Mouse (Mus musculus) left cerebral cortex, adult 11 months (tissue): ENCODE measurements around the gene Clstn2.

Source experiments
- DNase-seq: peaks from one replicate; pipeline ENCODE4 v3.0.0; 2022; ENCODE audit warnings: low spot score

The Clstn2 gene

DNA sequence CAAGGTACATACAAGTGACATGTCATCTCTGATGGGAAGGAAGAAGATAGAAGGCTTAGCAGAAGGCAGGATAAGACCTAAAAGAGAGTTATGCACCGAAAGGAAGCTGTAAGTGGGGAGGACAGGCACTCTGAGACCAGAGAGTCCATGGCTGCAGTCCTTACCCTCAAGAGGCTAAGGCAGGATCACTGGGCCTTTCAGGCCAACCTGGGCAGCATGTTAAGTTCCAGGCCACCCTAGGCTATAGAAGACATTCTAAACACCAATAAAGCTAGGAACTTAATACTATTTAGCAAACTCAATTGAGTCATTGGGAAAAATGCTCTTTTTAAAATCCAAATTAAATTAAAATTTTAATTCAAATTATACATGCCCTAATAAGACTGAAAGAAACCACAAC, 258.0 kb downstream of the Clstn2 start:
- no peak for DNase-seq

DNA sequence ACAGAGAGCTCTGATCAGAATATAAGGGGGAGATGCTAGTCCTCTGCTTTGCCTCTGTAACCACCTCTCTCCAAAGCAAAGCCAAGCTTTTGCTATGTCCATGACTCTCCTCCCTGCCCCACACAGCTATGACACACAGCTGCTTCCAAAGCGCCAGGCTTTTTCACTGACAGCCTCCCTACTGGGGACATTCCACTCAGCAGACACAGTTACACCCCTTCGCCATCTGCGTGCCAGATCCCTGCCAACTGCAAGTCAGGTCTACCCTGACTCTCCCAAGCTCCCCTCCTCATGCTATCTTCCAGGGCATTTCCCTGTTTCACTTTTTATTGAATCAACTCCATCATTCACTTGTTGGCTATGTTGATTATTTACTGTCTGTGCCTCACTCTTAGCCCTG, 259.1 kb downstream of the Clstn2 start:
- DNase-seq = no peak

GRCm38 (mm10) chr9:97772431-97772830, 260.6 kb downstream of the Clstn2 start:
- DNase-seq = no peak

DNA sequence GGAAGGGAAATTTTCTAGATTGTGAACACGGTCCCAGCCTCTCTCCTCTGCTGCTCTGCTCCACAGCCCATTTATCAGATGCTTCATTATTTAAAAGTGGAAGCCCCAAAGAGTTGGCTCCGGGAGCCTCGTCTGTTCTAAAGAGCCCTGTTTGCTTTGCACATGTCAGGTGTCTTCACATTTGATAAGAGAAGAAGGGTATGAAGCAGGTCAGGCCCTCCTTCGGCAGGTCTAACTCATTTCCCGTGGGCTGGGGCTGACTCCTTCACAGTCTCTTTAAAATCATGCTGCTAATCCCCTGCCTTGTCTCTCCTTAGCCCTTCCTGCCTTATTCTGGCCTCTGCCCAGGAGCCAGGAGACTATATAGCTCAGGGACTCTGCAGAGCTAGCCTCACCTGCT, 263.6 kb downstream of the Clstn2 start:
- no peak for DNase-seq

GRCm38 (mm10) chr9:97765251-97765767, 267.7 kb downstream of the Clstn2 start:
- DNase-seq = no peak

DNA sequence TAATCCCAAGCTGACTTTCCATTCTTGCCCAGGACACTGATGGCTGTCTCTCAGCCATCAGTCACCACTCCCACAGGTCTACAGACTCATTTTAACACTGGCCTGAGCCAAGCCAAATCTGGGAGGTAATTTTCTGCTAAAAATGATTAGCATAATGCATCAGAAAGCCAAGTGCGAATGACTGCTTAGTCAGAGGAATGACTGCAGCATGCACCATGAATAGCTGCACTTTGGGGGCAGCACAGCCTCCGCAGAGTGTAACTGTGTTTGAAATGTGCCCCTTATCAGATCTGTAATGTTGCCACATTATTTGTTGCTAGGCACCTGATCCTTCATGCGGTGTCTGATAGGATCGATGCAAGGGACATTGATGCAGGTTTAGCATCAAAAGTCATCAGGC, 269.9 kb downstream of the Clstn2 start:
- DNase-seq = no peak

DNA sequence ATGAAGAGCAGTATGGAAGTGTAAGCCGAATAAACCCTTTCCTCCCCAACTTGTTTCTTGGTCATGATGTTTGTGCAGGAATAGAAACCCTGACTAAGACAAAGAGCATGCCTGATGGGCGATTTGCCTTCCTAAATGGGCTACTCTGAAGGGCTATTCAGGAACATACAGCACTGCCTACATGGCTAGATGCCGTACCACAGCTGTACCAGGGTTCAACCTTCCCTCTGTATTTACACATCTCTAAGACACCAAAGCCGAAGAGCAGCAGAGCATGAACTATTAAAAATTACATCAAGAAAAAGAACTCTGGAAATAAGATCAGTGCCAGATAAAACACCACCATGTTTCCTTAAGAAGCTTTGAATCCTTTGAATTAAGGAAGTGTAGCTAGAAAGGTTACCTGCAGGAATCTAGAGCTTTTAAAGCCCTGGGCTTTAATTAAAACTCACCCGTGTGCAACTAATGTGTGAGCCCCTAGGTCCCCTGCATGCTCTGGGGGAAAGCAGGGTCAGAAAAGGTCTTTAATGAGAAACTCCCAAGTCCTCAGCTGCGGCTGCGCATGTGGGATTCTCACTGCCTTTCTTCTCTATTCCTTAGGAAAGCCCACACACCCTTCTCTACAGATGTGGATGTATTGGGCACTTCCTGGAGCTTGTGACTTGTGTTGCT, 277.2 kb downstream of the Clstn2 start:
- DNase-seq = no peak

GRCm38 (mm10) chr9:97753715-97754114, 279.3 kb downstream of the Clstn2 start:
- DNase-seq = no peak

- DNase-seq = no peak
Measured at GRCm38 (mm10) chr9:97746574-97746973, 286.4 kb downstream of the Clstn2 start.

GRCm38 (mm10) chr9:97727715-97728486, 305.1 kb downstream of the Clstn2 start:
- DNase-seq = no peak

DNA sequence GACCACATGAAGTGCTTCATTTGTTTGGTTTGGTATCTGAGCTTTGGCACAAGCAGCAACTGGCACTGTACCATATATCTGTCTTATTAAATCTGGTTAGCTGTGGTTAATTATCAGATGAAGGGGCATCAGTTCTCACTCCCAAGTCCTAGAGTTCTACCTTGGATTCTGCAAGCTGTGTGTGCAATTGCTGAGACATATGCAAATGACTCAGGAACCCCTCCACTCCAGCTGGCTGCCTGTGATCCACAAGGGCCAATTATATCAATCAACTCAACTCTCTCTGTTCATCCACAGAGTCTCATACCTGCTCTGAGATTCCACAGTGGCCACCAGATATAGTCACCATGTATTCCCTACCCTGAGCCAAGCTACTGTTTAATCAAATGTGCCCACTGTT, 315.3 kb downstream of the Clstn2 start:
- DNase-seq = no peak

- no peak for DNase-seq
Measured at GRCm38 (mm10) chr9:97717005-97717404, 316.0 kb downstream of the Clstn2 start.

- no peak for DNase-seq
Measured at GRCm38 (mm10) chr9:97712888-97713287, 320.1 kb downstream of the Clstn2 start.

DNA sequence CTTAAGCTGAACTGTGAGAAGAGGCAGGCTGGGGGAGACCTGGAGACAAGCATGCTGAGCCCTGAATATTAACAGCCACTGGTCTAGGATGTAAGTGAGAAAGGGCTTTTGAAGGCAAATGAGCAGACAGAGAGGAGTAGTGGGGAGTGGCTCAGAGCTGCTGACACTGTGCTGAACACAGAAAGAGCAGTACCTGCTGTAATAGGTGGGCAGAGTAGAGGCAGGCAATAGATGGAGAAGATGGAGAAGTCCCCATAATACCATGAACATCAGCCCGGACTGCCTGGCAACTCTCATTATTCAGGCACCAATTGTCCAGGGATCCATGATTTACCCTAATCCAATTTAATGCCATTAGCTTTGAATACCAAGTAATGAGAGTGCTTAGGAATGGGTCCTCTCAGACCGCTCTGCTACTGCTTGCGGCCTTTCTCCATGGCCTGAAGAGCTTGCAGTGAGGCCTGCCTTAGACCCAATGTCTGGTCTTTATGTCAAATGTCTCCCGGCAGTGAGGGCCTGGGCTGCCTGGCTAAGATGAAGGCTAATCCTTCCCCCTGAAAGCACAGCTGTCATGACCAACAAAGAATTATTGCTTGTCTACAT, 329.0 kb downstream of the Clstn2 start:
- DNase-seq = no peak

GRCm38 (mm10) chr9:97702989-97703388, 330.0 kb downstream of the Clstn2 start:
- no peak for DNase-seq

DNA sequence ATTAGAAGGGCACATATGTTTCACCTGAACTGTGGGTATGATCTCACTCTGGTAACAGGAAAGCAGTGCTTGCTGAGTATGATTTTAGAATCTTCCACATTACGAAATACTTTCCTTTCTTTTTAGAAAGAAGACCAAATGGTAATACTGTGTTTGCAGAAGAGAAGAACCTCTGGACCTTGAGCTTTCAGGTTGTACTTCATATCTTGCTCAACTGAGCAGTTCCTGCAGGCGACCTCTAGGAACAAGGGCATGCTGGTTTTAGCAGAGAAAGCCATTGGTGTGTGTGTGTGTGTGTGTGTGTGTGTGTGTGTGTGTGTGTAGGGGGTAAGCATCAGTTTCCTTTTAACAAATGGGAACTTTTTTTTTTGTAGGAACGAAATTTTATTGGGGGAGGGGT, 333.0 kb downstream of the Clstn2 start:
- DNase-seq = no peak

GRCm38 (mm10) chr9:97699020-97699419, 334.0 kb downstream of the Clstn2 start:
- DNase-seq = no peak

DNA sequence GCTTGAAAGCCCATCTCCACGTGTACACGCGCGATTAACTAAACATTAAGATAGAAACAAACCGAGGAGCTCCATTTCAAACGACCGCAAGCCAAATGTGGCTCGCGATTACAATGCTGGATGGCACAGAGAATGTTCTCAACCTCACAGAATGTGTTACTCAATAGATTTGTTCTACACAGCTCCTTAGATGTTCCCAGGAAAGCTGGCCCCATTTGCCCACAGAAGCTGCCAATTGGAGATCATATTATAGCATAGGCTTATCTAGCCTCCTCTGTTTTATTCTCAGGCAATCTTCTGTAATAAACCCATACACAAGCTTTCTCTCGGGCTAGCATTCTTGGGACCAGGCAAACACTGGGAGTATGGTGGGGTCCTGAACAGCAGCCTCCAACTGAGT, 334.9 kb downstream of the Clstn2 start:
- DNase-seq = no peak

GRCm38 (mm10) chr9:97696655-97697235, 336.2 kb downstream of the Clstn2 start:
- no peak for DNase-seq

DNA sequence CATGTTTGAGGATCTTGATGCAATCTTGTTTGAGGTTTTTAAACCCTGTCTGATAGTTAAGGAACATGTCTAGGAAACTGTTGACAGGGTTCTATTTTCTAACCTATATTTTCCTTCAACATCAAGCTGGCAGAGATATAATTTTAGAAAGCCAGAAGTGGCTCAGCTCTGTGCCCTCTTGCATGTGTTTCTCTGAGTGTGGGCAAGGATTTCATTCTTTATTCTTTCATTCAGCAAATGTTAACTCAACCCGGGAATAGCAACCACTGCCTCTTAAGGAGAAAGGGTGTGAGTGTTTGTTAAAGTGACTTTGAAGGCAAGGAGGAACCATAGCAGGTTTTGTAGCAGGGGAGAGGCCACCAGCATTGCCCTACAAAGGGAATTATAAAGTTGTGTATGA, 337.7 kb downstream of the Clstn2 start:
- DNase-seq = no peak

GRCm38 (mm10) chr9:97686826-97687425, 346.1 kb downstream of the Clstn2 start:
- DNase-seq = no peak

DNA sequence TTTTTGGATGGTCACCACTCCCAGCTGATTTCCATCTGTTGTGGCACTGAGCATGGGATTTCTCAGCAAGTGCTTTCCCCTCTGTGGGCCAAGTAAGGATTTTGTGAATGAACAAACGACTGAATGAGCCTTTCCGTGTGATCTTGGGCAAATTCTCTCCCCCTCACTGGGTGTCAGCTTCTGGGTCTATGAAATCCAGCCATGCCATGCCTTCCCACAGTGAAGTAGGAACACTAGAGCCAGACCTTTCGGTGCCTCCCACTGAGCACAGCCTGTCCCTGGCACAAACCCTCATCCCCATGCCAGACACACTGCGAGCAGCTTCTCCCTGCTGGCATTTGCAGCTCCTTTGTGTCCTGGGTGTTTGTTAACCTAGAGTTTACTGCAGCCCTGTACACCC, 347.3 kb downstream of the Clstn2 start:
- no peak for DNase-seq
